13 mouse cellular contexts compared by ENCODE assay signal in the genomic region with DNA sequence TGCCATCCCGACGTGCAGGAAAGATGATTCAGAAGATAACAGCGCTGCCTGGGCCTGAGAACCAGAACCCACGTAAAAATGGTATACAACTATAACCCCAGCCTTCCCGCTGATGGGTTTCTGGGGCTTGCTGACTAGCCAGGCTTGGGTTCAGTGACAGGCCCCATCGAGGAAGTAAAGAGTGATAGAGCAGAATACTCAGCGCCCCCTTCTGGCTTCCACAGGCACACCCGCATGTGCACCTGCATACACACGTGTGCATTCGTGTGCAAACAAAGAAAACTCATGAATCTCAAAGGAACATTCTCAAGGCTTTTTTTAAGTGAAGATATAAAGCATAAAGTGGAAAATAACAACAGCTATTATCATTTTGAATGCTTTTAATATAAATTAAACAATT. TPM values are rescaled to one million over a fixed set of nuclear protein-coding genes. Genes with fewer than 3 reads are reported as not detected.
DNase-seq lines count a peak whose midpoint lies in the region; ATAC-seq and TF ChIP-seq lines count a peak whose summit lies in the region.
"Had no signal": no experiment of that assay in that cellular context is flagged by ENCODE, and none has a peak within 500 bp of the region (broad histone marks: within the 10 kb centered on the region; RNA-seq: fewer than 3 reads in every experiment).

No protein-coding gene starts in this region.

- no peaks in the 10 kb centered on the region for H3K9me3 ChIP-seq in liver, embryonic 14.5 days (ENCODE audit: control insufficient read depth, low read length)
- no peaks in the 10 kb centered on the region for H3K9me3 ChIP-seq in liver, embryonic 11.5 days (ENCODE audit: control insufficient read depth, low read length)
- H3K9me3 ChIP-seq in forebrain, embryonic 16.5 days (ENCODE audit: control insufficient read depth, low read length): no peaks in the 10 kb centered on the region
- H3K9me3 ChIP-seq: heart, embryonic 13.5 days; megakaryocyte, embryonic 14.5 days had no signal

- H3K4me3 ChIP-seq in liver, embryonic 14.5 days (ENCODE audit: insufficient read depth in 1 of 2, low read depth in 2 of 2, low read length in 2 of 2): no peak overlapping the region
- no peak overlapping the region for H3K4me3 ChIP-seq in liver, embryonic 11.5 days (ENCODE audit: low read depth, low read length)
- H3K4me3 ChIP-seq in thymus, adult 2 months (ENCODE audit: control insufficient read depth, insufficient read depth, low read length): no peak overlapping the region
- H3K4me3 ChIP-seq in forebrain, embryonic 16.5 days (replicated peaks; ENCODE audit: low read length): no peak overlapping the region
- H3K4me3 ChIP-seq: erythroblast, embryonic 14.5 days; heart, embryonic 13.5 days; megakaryocyte, embryonic 14.5 days had no signal

- H3K4me1 ChIP-seq in liver, embryonic 14.5 days (replicated peaks; ENCODE audit: control insufficient read depth in 2 of 2, insufficient read depth in 2 of 2, low read length in 1 of 2): 0 out of 4 replicates have a peak, but pooled peaks cover 0 to 2% of the 10 kb centered on the region in 2 experiments
- H3K4me1 ChIP-seq in liver, embryonic 11.5 days (replicated peaks; ENCODE audit: control insufficient read depth, insufficient read depth, low read length): no peaks in the 10 kb centered on the region; the same call in 1 of the 2 replicates
- peaks cover 19% of the 10 kb centered on the region for H3K4me1 ChIP-seq in thymus, adult 2 months (replicated peaks; ENCODE audit: control insufficient read depth, insufficient read depth, low read length)
- H3K4me1 ChIP-seq in forebrain, embryonic 16.5 days (replicated peaks; ENCODE audit: control insufficient read depth, insufficient read depth, low read length): peaks cover 13% of the 10 kb centered on the region

- H3K27ac ChIP-seq in liver, embryonic 14.5 days: no peak overlapping the region
- H3K27ac ChIP-seq in liver, embryonic 11.5 days (ENCODE audit: low read depth, low read length): no peak overlapping the region
- H3K27ac ChIP-seq in thymus, adult 2 months (ENCODE audit: control insufficient read depth, insufficient read depth, low read length): peak overlapping the region; percentile 66; the same call in 1 of the 2 replicates
- no peak overlapping the region for H3K27ac ChIP-seq in forebrain, embryonic 16.5 days (ENCODE audit: low read length)
- H3K27ac ChIP-seq: heart, embryonic 13.5 days had no signal

- H3K36me3 ChIP-seq in liver, embryonic 14.5 days (replicated peaks; ENCODE audit: control insufficient read depth, insufficient read depth, low read depth): no peaks in the 10 kb centered on the region
- H3K36me3 ChIP-seq in liver, embryonic 11.5 days (ENCODE audit: control insufficient read depth, insufficient read depth, low read length): no peaks in the 10 kb centered on the region
- H3K36me3 ChIP-seq in thymus, adult 2 months (ENCODE audit: control insufficient read depth, insufficient read depth, low read length): no peaks in the 10 kb centered on the region
- H3K36me3 ChIP-seq in forebrain, embryonic 16.5 days (ENCODE audit: control insufficient read depth, insufficient read depth): no peaks in the 10 kb centered on the region
- H3K36me3 ChIP-seq: heart, embryonic 13.5 days had no signal

- WGBS in liver, embryonic 14.5 days (ENCODE audit: insufficient replicate concordance): 26% methylated on average over 10 of the region's 10 CpGs
- WGBS in liver, embryonic 11.5 days: 40% methylated on average over 10 of the region's 10 CpGs
- 18% methylated on average over 10 of the region's 10 CpGs for WGBS in thymus, adult 2 months
- 41% methylated on average over 10 of the region's 10 CpGs for WGBS in forebrain, embryonic 16.5 days

- DNase-seq in liver, embryonic 14.5 days (ENCODE audit: low read depth in 3 of 3, low spot score in 3 of 3): no peak
- DNase-seq in liver, embryonic 11.5 days (ENCODE audit: low spot score): no peak
- DNase-seq in ES-CJ7 (ENCODE audit: low read depth, low spot score) (peak; percentile 53), MN1 (ENCODE audit: low spot score) (no peak)
- peak; percentile 16 for DNase-seq in embryo, embryonic 9.5 days (ENCODE audit: extremely low spot score)
- peak; percentile 75 for DNase-seq in thymus, adult 2 months
- no peak for DNase-seq in cerebellum, adult 8-10 months
- DNase-seq: right cerebral cortex, postnatal 25 days had no signal

- peaks cover 2% of the 10 kb centered on the region; the same call in 1 of the 2 replicates for H3K27me3 ChIP-seq in liver, embryonic 14.5 days (ENCODE audit: control insufficient read depth, insufficient read depth, low read length)
- H3K27me3 ChIP-seq in liver, embryonic 11.5 days (replicated peaks; ENCODE audit: control insufficient read depth, insufficient read depth, low read length): peaks cover 9% of the 10 kb centered on the region
- H3K27me3 ChIP-seq in thymus, adult 2 months (ENCODE audit: control insufficient read depth, insufficient read depth, low read length): no peaks in the 10 kb centered on the region
- peaks cover 18% of the 10 kb centered on the region for H3K27me3 ChIP-seq in forebrain, embryonic 16.5 days (replicated peaks; ENCODE audit: control insufficient read depth, insufficient read depth, low read length)

- no peak for ATAC-seq in liver, embryonic 14.5 days (ENCODE audit: insufficient read depth)
- no peak for ATAC-seq in liver, embryonic 11.5 days (replicated peaks; ENCODE audit: low FRiP score)
- ATAC-seq in forebrain, embryonic 16.5 days: no peak

- H3K4me2 ChIP-seq in liver, embryonic 14.5 days (ENCODE audit: low read depth): no peak overlapping the region
- no peak overlapping the region for H3K4me2 ChIP-seq in liver, embryonic 11.5 days
- no peak overlapping the region for H3K4me2 ChIP-seq in forebrain, embryonic 16.5 days (ENCODE audit: low read length)
- H3K4me2 ChIP-seq: heart, embryonic 13.5 days had no signal

- TF ChIP-seq EP300 in liver, embryonic 14.5 days (IDR thresholded peaks at IDR 0.05; ENCODE audit: low read depth): no peak

- no peak overlapping the region for H3K9ac ChIP-seq in liver, embryonic 14.5 days (replicated peaks)
- H3K9ac ChIP-seq in liver, embryonic 11.5 days (ENCODE audit: low read depth, low read length): no peak overlapping the region
- H3K9ac ChIP-seq in forebrain, embryonic 16.5 days (replicated peaks; ENCODE audit: low read depth, low read length): no peak overlapping the region
- H3K9ac ChIP-seq: heart, embryonic 13.5 days had no signal

- peak; percentile 54 for TF ChIP-seq CTCF in liver, embryonic 14.5 days (IDR thresholded peaks at IDR 0.05; ENCODE audit: low read depth)
- peak; percentile 77; the same call in 1 of the 2 replicates for TF ChIP-seq CTCF in thymus, adult 2 months (IDR thresholded peaks at IDR 0.05; ENCODE audit: borderline replicate concordance, control insufficient read depth, extremely low read depth, insufficient read depth, low read length, poor library complexity)

- TF ChIP-seq POLR2A in thymus, adult 2 months (IDR thresholded peaks at IDR 0.05; ENCODE audit: control insufficient read depth, extremely low read depth, insufficient read depth, low read length, poor library complexity): no peak

RNA-seq across cellular contexts. Expression of a gene that starts 1.5 kb away (rescaled TPM):
- 1.2 and 1.7 TPM in 2 replicates for polyA plus RNA-seq in liver, embryonic 14.5 days (2012; rRNA removed)
- 8.9 and 10.0 TPM in 2 replicates for polyA plus RNA-seq in liver, embryonic 14.5 days (2014; fragmentation: Nextera tagmentation; extraction: Ambion mirVana)
- 0.92 and 0.94 TPM in 2 replicates for polyA plus RNA-seq in liver, embryonic 11.5 days (2014; fragmentation: Nextera tagmentation; extraction: Ambion mirVana)
- 1.6 and 1.7 TPM in 2 replicates for polyA plus RNA-seq in thymus, adult 2 months (2012; rRNA removed)
- 0.20 TPM in 1 of 2 replicates, not detected in the other for polyA plus RNA-seq in forebrain, embryonic 16.5 days (2015; fragmentation: Nextera tagmentation; extraction: Ambion mirVana)

RNA-seq across cellular contexts. Expression of a gene that starts 2.1 kb away (rescaled TPM):
- polyA plus RNA-seq in liver, embryonic 14.5 days (2012; rRNA removed): not detected in 2 replicates
- not detected in 2 replicates for polyA plus RNA-seq in liver, embryonic 14.5 days (2014; fragmentation: Nextera tagmentation; extraction: Ambion mirVana)
- polyA plus RNA-seq in liver, embryonic 11.5 days (2014; fragmentation: Nextera tagmentation; extraction: Ambion mirVana): not detected in 2 replicates
- 1.4 and 1.6 TPM in 2 replicates for polyA plus RNA-seq in thymus, adult 2 months (2012; rRNA removed)
- polyA plus RNA-seq in forebrain, embryonic 16.5 days (2015; fragmentation: Nextera tagmentation; extraction: Ambion mirVana): not detected in 2 replicates
- polyA plus RNA-seq: erythroblast, embryonic 14.5 days; heart, embryonic 13.5 days; large intestine, adult 2 months had no signal

RNA-seq across cellular contexts. Expression of a gene that starts 58.8 kb away (rescaled TPM):
- not detected in 2 replicates for polyA plus RNA-seq in liver, embryonic 14.5 days (2012; rRNA removed)
- not detected in 2 replicates for polyA plus RNA-seq in liver, embryonic 14.5 days (2014; fragmentation: Nextera tagmentation; extraction: Ambion mirVana)
- polyA plus RNA-seq in liver, embryonic 11.5 days (2014; fragmentation: Nextera tagmentation; extraction: Ambion mirVana): 0.80 and 0.90 TPM in 2 replicates
- 0.15 TPM in 2 replicates for polyA plus RNA-seq in thymus, adult 2 months (2012; rRNA removed)
- polyA plus RNA-seq in forebrain, embryonic 16.5 days (2015; fragmentation: Nextera tagmentation; extraction: Ambion mirVana): 1.2 and 3.3 TPM in 2 replicates
- polyA plus RNA-seq: erythroblast, embryonic 14.5 days; heart, embryonic 13.5 days; large intestine, adult 2 months had no signal

Comparison
In these comparisons a context has a peak if more than half of its experiments do, and no peak if none do; other contexts are left out.
1. DNase-seq: peak in ES-CJ7 (single experiment), embryo, embryonic 9.5 days (single experiment) and thymus, adult 2 months (single experiment); none in liver, embryonic 14.5 days (0 of 3), liver, embryonic 11.5 days (single experiment), MN1 (single experiment) and cerebellum, adult 8-10 months (single experiment).